Mouse (Mus musculus) liver, embryonic 18 days (tissue): ENCODE measurements around the gene Tial1. TPM values are rescaled to one million over a fixed set of nuclear protein-coding genes. Genes with fewer than 3 reads are reported as not detected.

Experiments used
- polyA plus RNA-seq: library from polyadenylated mRNA; depleted of rRNA; stranded (reverse); fragments of >200 nt; gene quantifications from 2 replicates; pipeline ENCODE4 v1.2.3, GENCODE M21; 2012; rRNA removed

The Tial1 gene
- 46.3 and 53.5 TPM in 2 replicates for polyA plus RNA-seq

DNA sequence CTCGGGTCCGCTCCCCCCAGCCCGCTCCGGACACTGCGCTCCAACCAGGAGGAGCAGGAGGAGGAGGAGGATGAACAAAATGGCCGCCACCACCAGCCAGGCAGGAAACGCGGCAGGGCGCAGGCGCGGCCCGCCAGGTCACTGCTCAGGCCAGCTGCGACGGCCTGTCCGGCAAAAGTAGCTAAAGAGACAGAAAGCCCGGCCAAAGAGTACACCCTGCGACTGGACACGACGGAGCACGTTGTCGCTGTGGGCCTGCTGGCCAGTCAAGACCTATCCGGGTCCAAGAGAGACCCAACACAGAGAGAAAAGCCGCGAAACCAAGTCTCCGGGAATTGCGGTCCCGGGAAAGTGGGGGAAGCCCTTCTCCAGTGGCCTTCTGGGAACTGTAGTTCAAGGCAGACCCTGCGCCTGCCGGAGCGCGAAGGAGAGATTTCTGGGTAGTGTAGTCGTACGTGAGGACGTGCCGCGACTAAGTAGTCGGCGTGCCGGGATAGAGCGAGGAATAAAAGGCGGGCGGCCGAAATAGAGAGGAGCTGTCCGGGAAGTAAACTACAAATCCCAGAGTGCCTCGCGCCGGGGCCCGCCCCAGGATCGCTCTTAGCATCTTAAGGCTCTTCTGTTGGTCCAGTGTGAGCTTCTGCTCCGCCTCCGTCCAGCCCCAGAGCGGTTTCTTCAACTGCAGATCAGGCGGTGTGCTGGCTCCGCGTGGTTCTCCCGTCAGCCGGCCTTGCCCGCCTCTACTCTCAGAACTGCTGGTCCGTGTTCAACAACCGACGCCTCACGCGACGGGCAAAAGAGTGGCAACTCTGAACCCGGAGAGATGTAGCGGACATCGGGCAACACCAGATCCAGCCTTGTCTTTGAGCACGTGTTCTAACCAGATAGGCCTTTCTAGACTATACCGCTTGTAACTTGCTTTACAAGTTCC lies at the start of gene Tial1:
Tial1 (minus strand) TSS at position 433 of the 931 bp plus-strand sequence.

DNA sequence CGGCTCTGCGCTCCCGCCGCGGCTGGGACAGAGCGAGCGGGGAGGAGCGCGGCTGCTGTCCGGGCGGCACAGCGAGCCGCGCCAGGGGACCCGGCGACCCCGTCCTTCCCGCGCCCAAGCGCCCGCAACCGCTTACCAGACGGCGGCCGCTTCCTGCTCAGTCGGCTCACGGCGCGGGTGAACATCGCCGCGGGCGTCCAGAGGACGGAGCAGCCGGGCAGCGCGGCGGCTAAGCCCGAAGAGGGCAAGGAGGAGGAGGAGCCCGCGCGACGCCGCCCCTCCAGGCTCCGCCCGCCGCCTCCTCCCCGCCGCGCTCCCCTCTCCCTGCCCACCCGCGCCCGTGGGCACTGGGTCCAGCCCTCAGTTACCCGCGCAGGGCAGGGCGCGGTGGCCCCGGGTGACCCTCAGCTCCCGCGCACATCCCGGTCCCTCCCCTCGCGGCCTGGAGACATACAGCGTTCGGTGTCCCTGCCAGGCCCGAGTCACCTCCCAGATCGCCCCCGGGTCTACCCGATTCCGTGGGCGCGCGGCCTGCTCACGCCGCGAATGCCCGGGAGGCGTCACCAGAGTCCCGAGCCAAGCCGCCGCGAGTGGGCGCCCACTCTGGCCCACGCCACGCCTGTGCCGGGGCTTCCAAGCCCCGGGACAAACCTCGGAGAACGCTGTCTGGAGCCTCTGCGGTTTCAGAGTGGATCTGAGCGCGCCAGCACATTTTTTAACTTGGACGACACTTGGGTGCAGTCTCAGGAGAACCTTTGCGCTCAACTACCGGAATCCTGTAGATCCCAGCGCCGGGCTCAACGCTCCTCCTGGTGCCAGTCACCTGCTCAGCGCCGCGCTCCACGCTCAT lies 43.4 kb downstream of the Tial1 start, which contains the start of gene Rgs10:
Rgs10 (minus strand) TSS at position 829 of the 850 bp plus-strand sequence.

Other genes with a start within 250 kb of the Tial1 start
- gene Armc5, start 224.4 kb downstream of the Tial1 start, polyA plus RNA-seq: 3.8 and 4.2 TPM in 2 replicates
- 0.86 and 0.96 TPM in 2 replicates for gene 9130023H24Rik, start 223.7 kb downstream of the Tial1 start, polyA plus RNA-seq
- 5.0 and 5.9 TPM in 2 replicates for gene Tgfb1i1, start 214.9 kb downstream of the Tial1 start, polyA plus RNA-seq
- gene Slc5a2, start 196.1 kb downstream of the Tial1 start, polyA plus RNA-seq: 0.58 and 0.63 TPM in 2 replicates
- 17.0 and 18.5 TPM in 2 replicates for gene BC017158, start 163.5 kb downstream of the Tial1 start, polyA plus RNA-seq
- 21.0 and 21.6 TPM in 2 replicates for gene Rgs10, start 43.0 kb downstream of the Tial1 start, polyA plus RNA-seq
- gene Bag3, start 61.9 kb upstream of the Tial1 start, polyA plus RNA-seq: 3.3 and 3.5 TPM in 2 replicates
- gene Inpp5f, start 149.6 kb upstream of the Tial1 start, polyA plus RNA-seq: 5.5 and 6.0 TPM in 2 replicates